Mouse (Mus musculus) olfactory bulb, adult 2 months (tissue): ENCODE measurements around the gene Olfr94. TPM values are rescaled to one million over a fixed set of nuclear protein-coding genes. Genes with fewer than 3 reads are reported as not detected.
"Not testable (repeated sequence)": the region's sequence is repeated elsewhere in the genome, so short reads cannot be mapped to it uniquely, and the experiment has no call there.

Experiments
- H3K27ac ChIP-seq: fragments of 200-500 bp; 2 replicates; pipeline ENCODE4 v1.5.1; 2012; ENCODE audit warnings: low read depth, low read length; ENCODE audit not compliant: insufficient read depth
- H3K4me1 ChIP-seq: fragments of 200-500 bp; 2 replicates; pipeline ENCODE4 v1.6.1; 2012; ENCODE audit warnings: low read length; ENCODE audit not compliant: control insufficient read depth, insufficient read depth
- H3K4me3 ChIP-seq: fragments of 200-500 bp; 2 replicates; pipeline ENCODE4 v1.5.1; 2012; ENCODE audit warnings: mild to moderate bottlenecking, low read depth, low read length, moderate library complexity; ENCODE audit not compliant: insufficient read depth
- CTCF ChIP-seq: fragments of 200-500 bp; IDR thresholded peaks from 2 replicates; pipeline ENCODE4 v1.5.1; 2012; ENCODE audit warnings: low read depth, mild to moderate bottlenecking, low read length, moderate library complexity; ENCODE audit not compliant: insufficient read depth
- POLR2A ChIP-seq: fragments of 200-500 bp; IDR thresholded peaks from 2 replicates; pipeline ENCODE4 v1.6.1; 2012; ENCODE audit warnings: mild to moderate bottlenecking, low read depth, low read length, moderate library complexity; ENCODE audit not compliant: insufficient read depth
- WGBS: fragments of 180-500 bp; shearing (Covaris S2); methylation state at CpG from one replicate; pipeline ENCODE4 v1.1.7; 2018; 5-methylcytosine and 5-hydroxymethylcytosine counted together
- polyA plus RNA-seq: library from polyadenylated mRNA; stranded (reverse); fragments of >200 nt; gene quantifications from 2 replicates; pipeline ENCODE4 v1.2.4, GENCODE M21; 2012; ENCODE audit warnings: low replicate concordance; ENCODE audit not compliant: missing spikeins, insufficient read depth, insufficient read length

Olfr94 gene
- not detected in 2 replicates for polyA plus RNA-seq

- peaks cover 10% of the 10 kb centered on the region for H3K4me1 ChIP-seq
- WGBS: 84% methylated on average over 2 of the region's 2 CpGs
- H3K27ac ChIP-seq: no peak within 1 kb of the TSS
- H3K4me3 ChIP-seq: no peak within 1 kb of the TSS
- TF ChIP-seq POLR2A (no peak), CTCF (no peak)
Measured at GRCm38 (mm10) chr17:37200894-37201293, at the start of gene Olfr94. Gene Olfr94 (minus strand): TSS chr17:37200994.

DNA sequence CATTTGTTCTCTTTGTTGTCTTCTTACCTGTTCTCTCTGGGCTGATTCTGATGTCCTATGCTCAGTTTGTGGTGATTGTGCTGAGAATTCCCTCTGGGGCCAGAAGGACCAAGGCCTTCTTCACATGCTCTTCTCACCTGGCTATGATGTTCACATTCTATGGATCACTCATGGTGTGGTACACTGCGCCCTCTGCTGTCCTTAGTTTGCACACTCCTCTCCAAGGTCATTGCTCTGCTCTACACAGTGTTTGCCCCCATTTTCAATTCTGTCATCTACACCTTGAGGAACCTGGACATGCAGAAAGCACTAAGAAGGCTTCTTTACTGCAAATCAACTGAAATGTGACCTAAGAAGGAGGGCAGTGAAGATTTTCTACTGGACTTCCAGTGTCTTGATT lies 49.8 kb upstream of the Olfr94 start:
- WGBS: 0% methylated on average over 1 of the region's 1 CpGs

GRCm38 (mm10) chr17:37249460-37249859 lies 48.7 kb upstream of the Olfr94 start:
- Histone ChIP-seq H3K4me3 (no peak overlapping the region), H3K4me1 (no peaks in the 10 kb centered on the region), H3K27ac (no peak overlapping the region)
- TF ChIP-seq POLR2A (no peak), CTCF (no peak)

More for the DNA sequence above, 49.8 kb upstream of the Olfr94 start:
- no peak for TF ChIP-seq POLR2A
- no peak for TF ChIP-seq CTCF
- no peak overlapping the region for H3K4me3 ChIP-seq
- H3K4me1 ChIP-seq: no peaks in the 10 kb centered on the region
- H3K27ac ChIP-seq: no peak overlapping the region

- H3K4me3 ChIP-seq: no peak overlapping the region
- TF ChIP-seq CTCF (no peak), POLR2A (no peak)
- WGBS: 22% methylated on average over 5 of the region's 5 CpGs
- H3K4me1 ChIP-seq: no peaks in the 10 kb centered on the region
- H3K27ac ChIP-seq: no peak overlapping the region
Measured at GRCm38 (mm10) chr17:37246715-37247114, 45.9 kb upstream of the Olfr94 start.

- Histone ChIP-seq H3K4me3 (no peak overlapping the region), H3K4me1 (no peaks in the 10 kb centered on the region), H3K27ac (no peak overlapping the region)
- 59% methylated on average over 3 of the region's 3 CpGs for WGBS
- TF ChIP-seq POLR2A (no peak), CTCF (no peak)
Measured at GRCm38 (mm10) chr17:37242198-37242597, 41.4 kb upstream of the Olfr94 start.

DNA sequence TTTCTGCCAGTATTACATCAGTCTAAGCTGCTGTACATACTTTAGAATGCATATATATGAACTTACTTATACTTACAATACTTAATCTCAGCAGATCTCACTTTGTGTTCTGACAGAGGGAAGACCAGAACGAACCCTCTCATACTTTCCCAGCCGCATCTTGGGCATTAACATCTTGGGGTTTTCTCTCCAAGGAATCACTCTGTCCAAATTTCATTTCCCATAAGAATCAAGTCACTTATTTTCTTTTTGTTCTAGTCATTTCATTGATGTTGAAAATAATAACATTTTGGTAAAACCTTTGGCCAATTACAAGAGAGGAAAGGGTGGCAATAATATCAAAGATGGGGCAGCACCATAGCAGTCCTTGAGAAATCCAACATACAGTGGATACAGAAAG lies 36.4 kb upstream of the Olfr94 start, which contains the start of gene Olfr97:
Olfr97 (minus strand) TSS at position 101 of the 400 bp plus-strand sequence.
- 95% methylated on average over 2 of the region's 2 CpGs for WGBS
- not testable (repeated sequence) for H3K27ac ChIP-seq, H3K4me1 ChIP-seq, H3K4me3 ChIP-seq

- H3K27ac ChIP-seq: no peak overlapping the region
- no peak overlapping the region for H3K4me3 ChIP-seq
- no peaks in the 10 kb centered on the region for H3K4me1 ChIP-seq
- TF ChIP-seq CTCF (no peak), POLR2A (no peak)
- WGBS: 24% methylated on average over 1 of the region's 1 CpGs
Measured at GRCm38 (mm10) chr17:37221879-37222278, 21.1 kb upstream of the Olfr94 start.

- 54% methylated on average over 4 of the region's 4 CpGs for WGBS
- Histone ChIP-seq H3K27ac (no peak within 1 kb of the TSS), H3K4me3 (no peak within 1 kb of the TSS), H3K4me1 (no peaks in the 10 kb centered on the region)
- no peak for TF ChIP-seq CTCF
- TF ChIP-seq POLR2A: no peak
Measured at GRCm38 (mm10) chr17:37219846-37220245, 19.1 kb upstream of the Olfr94 start, which contains the start of gene Olfr96. Gene Olfr96 (plus strand): TSS chr17:37220146.

- TF ChIP-seq POLR2A (no peak), CTCF (no peak)
- Histone ChIP-seq H3K4me3 (no peak overlapping the region), H3K4me1 (no peaks in the 10 kb centered on the region), H3K27ac (no peak overlapping the region)
- 44% methylated on average over 3 of the region's 3 CpGs for WGBS
Measured at GRCm38 (mm10) chr17:37218486-37218885, 17.7 kb upstream of the Olfr94 start.

GRCm38 (mm10) chr17:37213018-37213417 lies 12.2 kb upstream of the Olfr94 start, which contains the start of gene Olfr95:
Gene Olfr95 (minus strand): TSS chr17:37213118.
- TF ChIP-seq CTCF: no peak
- no peak for TF ChIP-seq POLR2A
- Histone ChIP-seq H3K4me1 (peaks cover 8% of the 10 kb centered on the region), H3K4me3 (no peak within 1 kb of the TSS), H3K27ac (no peak within 1 kb of the TSS)
- 78% methylated on average over 3 of the region's 3 CpGs for WGBS
